Mouse (Mus musculus): Measurements from ENCODE around the gene Galnt17. TPM values are rescaled to one million over a fixed set of nuclear protein-coding genes. Genes with fewer than 3 reads are reported as not detected.

The Galnt17 gene
- polyA plus RNA-seq, 1 experiment from 2014 or later, result 5.1 TPM

DNA sequence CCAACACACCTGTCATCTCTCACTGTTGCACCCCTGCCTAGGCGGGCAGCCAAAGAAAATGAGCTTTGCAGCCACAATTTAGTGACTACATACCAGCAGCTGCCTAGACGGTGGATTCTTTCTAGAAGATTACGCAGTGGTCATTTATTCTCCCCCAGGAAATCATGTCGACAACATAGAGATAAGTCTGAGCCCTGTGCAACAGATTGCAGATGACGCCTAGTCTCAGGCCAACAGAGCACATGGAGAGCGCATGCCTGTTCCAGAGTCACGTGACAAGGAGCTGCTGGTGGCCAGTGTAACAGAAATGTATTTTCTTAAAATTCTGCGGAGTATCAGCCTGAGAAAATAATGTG is 380.5 kb downstream of the Galnt17 start:
- POLR2A ChIA-PET, result no interaction called here
- no peak for TF ChIP-seq CTCF (IDR thresholded peaks at IDR 0.05)
- CTCF ChIA-PET, result interaction anchor here (1.1 kb wide), 1 partner anchor 23 kb away, joined by 3 read pairs; no protein-coding TSS in a partner anchor
- H3K27me3 ChIP-seq, result no peaks in the 10 kb centered on the region
- ATAC-seq (no peak), DNase-seq (ENCODE audit: low read depth, low spot score) (no peak)
- in situ Hi-C loops (cut with MboI; ENCODE audit: low pct_unique_long_range_greater_than_20kb), result no loop called here

DNA sequence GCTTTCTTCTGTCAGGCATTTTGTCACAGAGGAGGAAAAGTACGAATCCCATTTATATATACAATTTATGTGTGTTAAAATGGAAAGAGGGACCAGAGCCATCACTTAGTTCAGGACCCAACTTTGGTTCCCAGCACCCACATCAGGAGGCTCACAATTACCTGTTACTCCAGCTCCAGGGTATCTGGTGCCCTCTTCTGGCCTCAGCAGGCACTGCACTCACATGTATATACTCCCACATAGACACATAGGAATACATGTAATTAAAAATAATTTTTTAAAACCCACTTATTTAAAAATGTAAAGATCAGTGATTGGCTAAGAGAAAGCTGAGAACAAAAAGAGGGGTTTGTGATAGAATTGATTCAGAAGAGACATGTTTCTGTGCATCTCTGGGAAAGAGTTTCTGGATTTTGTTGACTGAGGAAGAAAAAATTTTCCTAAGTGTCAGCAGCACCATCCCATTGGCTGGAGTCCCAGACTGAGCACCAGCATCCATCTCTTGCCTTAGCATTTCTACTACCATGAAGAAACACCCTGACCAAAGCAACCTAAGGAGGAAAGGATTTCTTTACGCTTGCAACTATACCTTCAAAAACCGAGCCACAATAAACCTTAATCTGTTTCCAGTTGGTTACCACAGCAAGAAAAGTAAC is 381.0 kb downstream of the Galnt17 start:
- ChIA-PET CTCF (no interaction called here), POLR2A (no interaction called here)
- no peaks in the 10 kb centered on the region for H3K27me3 ChIP-seq
- DNase-seq (ENCODE audit: low read depth, low spot score), result no peak
- no peak for ATAC-seq
- TF ChIP-seq CTCF (IDR thresholded peaks at IDR 0.05), result peak; percentile 35
- in situ Hi-C loops (cut with MboI; ENCODE audit: low pct_unique_long_range_greater_than_20kb), result no loop called here

DNA sequence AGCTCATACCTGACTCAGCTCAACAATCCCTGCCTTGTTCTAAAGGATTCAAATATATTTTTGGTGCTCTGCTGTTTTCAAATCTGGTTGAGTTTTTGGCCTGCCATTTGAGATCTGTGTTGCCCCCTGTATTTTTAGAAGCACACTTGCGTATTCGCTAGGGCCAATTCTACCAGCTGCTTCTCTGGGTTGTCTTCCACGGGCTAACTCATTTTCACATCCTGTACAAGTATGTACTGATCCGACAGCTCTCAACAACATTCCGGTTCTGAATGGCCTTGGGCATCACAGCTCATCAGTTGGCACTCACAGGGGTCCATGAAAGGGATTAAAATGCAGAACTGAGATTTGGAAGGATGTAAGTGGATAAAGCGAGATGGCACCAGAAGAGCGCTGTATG is 382.6 kb downstream of the Galnt17 start:
- ATAC-seq (no peak), DNase-seq (ENCODE audit: low read depth, low spot score) (no peak)
- TF ChIP-seq CTCF (IDR thresholded peaks at IDR 0.05), result no peak
- in situ Hi-C loops (cut with MboI; ENCODE audit: low pct_unique_long_range_greater_than_20kb), result no loop called here
- ChIA-PET CTCF (interaction anchor here (1.5 to 1.6 kb wide), 2 partner anchors 14 to 72 kb away, joined by 3 to 4 read pairs; no protein-coding TSS in a partner anchor), POLR2A (no interaction called here)
- no peaks in the 10 kb centered on the region for H3K27me3 ChIP-seq

DNA sequence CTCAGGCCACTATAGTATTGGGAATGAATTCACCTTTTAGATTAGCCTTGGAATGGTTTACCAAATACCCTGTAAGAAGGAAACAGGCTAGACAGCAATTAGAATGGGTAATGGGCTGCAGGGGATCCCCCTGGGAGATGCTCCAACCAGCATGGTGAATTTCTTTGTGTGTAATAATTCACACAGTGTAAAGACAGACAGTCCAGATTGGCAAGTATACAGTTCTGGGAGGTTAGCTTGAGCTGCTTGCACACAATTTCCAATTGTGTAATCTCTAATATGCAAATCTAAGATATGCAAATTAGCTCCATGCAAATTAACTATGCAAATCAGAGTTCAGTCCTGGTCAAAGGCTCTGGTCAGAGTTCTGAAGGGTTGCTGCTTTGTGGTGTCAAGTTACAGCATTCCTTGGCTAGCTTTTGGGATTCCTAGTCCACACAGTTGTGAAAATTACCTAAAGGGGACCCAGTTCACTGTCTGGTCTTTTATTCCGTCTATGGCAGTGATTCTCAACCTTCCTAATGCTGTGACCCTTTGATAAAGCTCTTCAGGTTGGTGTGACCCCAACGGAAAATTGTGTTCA is 384.0 kb downstream of the Galnt17 start:
- in situ Hi-C loops (cut with MboI; ENCODE audit: low pct_unique_long_range_greater_than_20kb), result no loop called here
- POLR2A ChIA-PET, result no interaction called here
- no peak for TF ChIP-seq CTCF (IDR thresholded peaks at IDR 0.05)
- H3K27me3 ChIP-seq, result no peaks in the 10 kb centered on the region
- CTCF ChIA-PET, result interaction anchor here (1.4 to 1.5 kb wide), 2 partner anchors 12 to 71 kb away, joined by 3 to 4 read pairs; no protein-coding TSS in a partner anchor
- ATAC-seq, result peak; percentile 91
- no peak for DNase-seq (ENCODE audit: low read depth, low spot score)

GRCm38 (mm10) chr5:130919969-130920368 is 388.3 kb downstream of the Galnt17 start:
- CTCF ChIA-PET, result no interaction called here
- POLR2A ChIA-PET, result no interaction called here
- no peaks in the 10 kb centered on the region for H3K27me3 ChIP-seq
- in situ Hi-C loops (cut with MboI; ENCODE audit: low pct_unique_long_range_greater_than_20kb), result no loop called here
- DNase-seq (ENCODE audit: low read depth, low spot score) (no peak), ATAC-seq (no peak)
- TF ChIP-seq CTCF (IDR thresholded peaks at IDR 0.05), result no peak

- ATAC-seq, result no peak
- no peak for TF ChIP-seq CTCF (IDR thresholded peaks at IDR 0.05)
- ChIA-PET POLR2A (no interaction called here), CTCF (no interaction called here)
- H3K27me3 ChIP-seq, result no peaks in the 10 kb centered on the region
- no peak for DNase-seq (ENCODE audit: low read depth, low spot score)
- in situ Hi-C loops (cut with MboI; ENCODE audit: low pct_unique_long_range_greater_than_20kb), result no loop called here
Measured at GRCm38 (mm10) chr5:130914606-130915005, 393.7 kb downstream of the Galnt17 start.

DNA sequence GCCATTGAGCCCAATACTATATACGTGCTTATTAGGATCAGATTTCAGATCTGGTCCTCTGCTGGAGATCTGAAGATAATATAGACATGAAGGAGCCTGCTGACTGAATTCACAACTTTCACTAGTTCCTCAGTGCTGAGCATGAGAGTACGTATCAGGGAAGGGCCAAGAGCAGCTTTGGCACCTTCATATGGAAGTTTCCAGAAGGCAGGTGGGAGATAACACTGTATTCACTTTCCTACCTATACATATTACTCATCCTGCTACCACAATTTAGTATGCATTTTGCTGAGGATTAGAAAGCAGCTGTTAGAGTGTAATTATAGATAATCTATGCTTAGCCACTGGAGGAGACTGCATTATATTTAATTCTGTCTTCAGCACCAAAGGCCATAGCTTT is 396.7 kb downstream of the Galnt17 start:
- ChIA-PET CTCF (interaction anchor here (0.8 kb wide), 1 partner anchor 15 kb away, joined by 3 read pairs; no protein-coding TSS in a partner anchor), POLR2A (no interaction called here)
- ATAC-seq (no peak), DNase-seq (ENCODE audit: low read depth, low spot score) (no peak)
- H3K27me3 ChIP-seq, result no peaks in the 10 kb centered on the region
- TF ChIP-seq CTCF (IDR thresholded peaks at IDR 0.05), result no peak
- in situ Hi-C loops (cut with MboI; ENCODE audit: low pct_unique_long_range_greater_than_20kb), result no loop called here

GRCm38 (mm10) chr5:130901736-130902135 is 406.6 kb downstream of the Galnt17 start:
- CTCF ChIA-PET, result no interaction called here
- H3K27me3 ChIP-seq, result no peaks in the 10 kb centered on the region
- no peak for TF ChIP-seq CTCF (IDR thresholded peaks at IDR 0.05)
- POLR2A ChIA-PET, result no interaction called here
- ATAC-seq (peak; percentile 52), DNase-seq (ENCODE audit: low read depth, low spot score) (no peak)
- in situ Hi-C loops (cut with MboI; ENCODE audit: low pct_unique_long_range_greater_than_20kb), result no loop called here

GRCm38 (mm10) chr5:130895991-130896390 is 412.3 kb downstream of the Galnt17 start:
- TF ChIP-seq CTCF (IDR thresholded peaks at IDR 0.05), result peak; percentile 45
- CTCF ChIA-PET, result interaction anchor here (1.7 kb wide), 1 partner anchor 9 kb away, joined by 5 read pairs; no protein-coding TSS in a partner anchor
- H3K27me3 ChIP-seq, result no peaks in the 10 kb centered on the region
- no peak for DNase-seq (ENCODE audit: low read depth, low spot score)
- ATAC-seq, result no peak
- POLR2A ChIA-PET, result no interaction called here
- in situ Hi-C loops (cut with MboI; ENCODE audit: low pct_unique_long_range_greater_than_20kb), result no loop called here

DNA sequence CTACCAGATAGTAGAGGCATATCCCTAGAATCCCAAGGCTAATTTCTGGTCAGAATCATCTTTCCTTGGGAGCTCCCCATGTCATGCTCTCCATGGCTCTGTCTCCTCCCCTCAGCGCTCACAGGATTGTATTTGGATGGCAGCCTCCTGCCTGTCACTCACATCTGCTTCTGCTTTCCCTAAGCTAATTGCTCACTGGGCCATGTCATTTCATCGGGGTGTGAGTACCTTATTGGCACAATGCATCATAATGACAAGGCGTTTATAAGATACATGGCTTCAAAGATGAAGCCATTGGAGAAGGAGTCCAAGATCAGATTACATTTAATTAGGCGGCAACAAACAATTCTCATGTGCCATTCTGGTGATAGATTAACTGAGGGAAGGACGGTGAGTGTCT is 416.6 kb downstream of the Galnt17 start:
- no peak for TF ChIP-seq CTCF (IDR thresholded peaks at IDR 0.05)
- no peaks in the 10 kb centered on the region for H3K27me3 ChIP-seq
- ATAC-seq (no peak), DNase-seq (ENCODE audit: low read depth, low spot score) (no peak)
- in situ Hi-C loops (cut with MboI; ENCODE audit: low pct_unique_long_range_greater_than_20kb), result no loop called here
- ChIA-PET POLR2A (no interaction called here), CTCF (no interaction called here)

- DNase-seq (ENCODE audit: low read depth, low spot score), result no peak
- no peak for ATAC-seq
- in situ Hi-C loops (cut with MboI; ENCODE audit: low pct_unique_long_range_greater_than_20kb), result no loop called here
- ChIA-PET CTCF (interaction anchor here (1.7 kb wide), 1 partner anchor 27 kb away, joined by 7 read pairs; no protein-coding TSS in a partner anchor), POLR2A (no interaction called here)
- TF ChIP-seq CTCF (IDR thresholded peaks at IDR 0.05), result no peak
- no peaks in the 10 kb centered on the region for H3K27me3 ChIP-seq
Measured at GRCm38 (mm10) chr5:130880331-130880730, 428.0 kb downstream of the Galnt17 start.
